Mouse (Mus musculus): ENCODE measurements around the gene Tbl2. TPM values are rescaled to one million over a fixed set of nuclear protein-coding genes. Genes with fewer than 3 reads are reported as not detected.

Gene Tbl2
- total RNA-seq (2022), result 10 to 100 TPM in 1 of 4 experiments, 1 to 10 TPM in 3; 8.5 to 12.2 (median 8.9) TPM

DNA sequence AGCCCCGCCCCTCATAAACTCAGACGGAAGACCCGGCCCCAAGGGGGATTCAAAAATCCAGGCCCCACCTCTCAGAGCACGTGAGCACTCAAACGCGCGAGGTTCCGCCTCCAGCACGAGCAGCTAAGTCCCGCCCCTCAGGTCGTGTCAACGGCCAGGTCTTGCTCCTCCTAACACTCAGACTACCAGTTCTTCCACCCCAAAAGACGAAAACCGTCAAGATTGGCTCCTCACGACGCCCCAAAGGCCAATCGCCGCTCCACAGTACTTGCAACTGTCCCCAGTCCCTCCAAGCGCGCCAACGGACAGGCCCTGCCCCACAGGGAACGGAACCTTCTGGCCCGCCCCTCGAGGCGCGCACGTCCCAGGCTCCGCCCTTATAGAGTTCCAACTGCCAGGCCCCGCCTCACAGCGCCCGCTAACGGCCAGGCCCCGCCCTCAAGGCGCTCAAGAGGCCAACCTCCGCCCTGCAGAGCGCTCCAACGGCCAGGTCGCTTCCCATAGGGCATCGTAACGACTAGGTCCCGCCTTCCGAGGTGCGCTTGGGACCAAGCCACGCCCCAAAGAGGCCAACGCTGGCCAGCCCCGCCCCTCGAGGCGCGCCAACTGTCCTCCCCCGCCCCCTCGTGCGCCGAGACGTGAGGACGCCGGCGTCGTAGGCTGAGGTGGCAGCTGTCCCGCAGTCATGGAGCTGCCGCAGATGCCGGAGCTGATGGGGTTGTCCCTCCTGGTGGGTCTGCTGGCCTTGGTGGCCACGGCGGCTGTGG is at the start of gene Tbl2:
TSS of gene Tbl2 (plus strand) at position 605 of the 767 bp plus-strand sequence.
- DNase-seq (ENCODE audit: low spot score in 2 of 2), result peak; percentile 97 to 99

GRCm38 (mm10) chr5:135100981-135101380 is 48.5 kb upstream of the Tbl2 start:
- DNase-seq (ENCODE audit: low spot score in 2 of 2), result no peak

- no peak for DNase-seq (ENCODE audit: low spot score in 2 of 2)
These were observed 45.3 kb upstream of the Tbl2 start for GRCm38 (mm10) chr5:135103999-135104660.

GRCm38 (mm10) chr5:135106758-135107256 is 42.6 kb upstream of the Tbl2 start:
- peak; percentile 85 to 92 for DNase-seq (ENCODE audit: low spot score in 2 of 2)

GRCm38 (mm10) chr5:135107521-135108501 is 41.6 kb upstream of the Tbl2 start:
- DNase-seq (ENCODE audit: low spot score in 2 of 2), result peak; percentile 92

GRCm38 (mm10) chr5:135109017-135109416 is 40.4 kb upstream of the Tbl2 start:
- DNase-seq (ENCODE audit: low spot score in 2 of 2), result no peak

- DNase-seq (ENCODE audit: low spot score in 2 of 2), result peak in 1 of 2 experiments; percentile 36
These were observed 40.0 kb upstream of the Tbl2 start for GRCm38 (mm10) chr5:135109426-135109825.

DNA sequence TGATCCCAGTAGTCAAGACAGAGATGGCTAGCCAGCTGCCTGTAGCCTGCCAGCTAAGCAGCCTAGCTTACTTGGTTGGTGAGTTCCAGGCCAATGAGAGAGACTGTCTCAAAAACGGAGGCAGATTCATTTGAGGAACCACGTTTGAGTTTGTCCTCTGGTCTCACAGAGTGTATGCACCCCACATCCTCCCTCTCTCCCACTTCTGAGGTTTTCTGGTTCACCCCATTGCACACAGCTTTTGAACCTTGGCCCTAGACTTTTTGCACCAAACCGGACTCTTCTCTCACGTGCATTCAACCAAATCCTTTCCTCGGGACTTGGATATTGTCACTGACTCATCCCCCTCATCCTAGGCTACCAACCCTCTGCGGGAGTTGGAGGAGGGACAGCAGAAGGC is 39.5 kb upstream of the Tbl2 start:
- DNase-seq (ENCODE audit: low spot score in 2 of 2), result no peak

DNA sequence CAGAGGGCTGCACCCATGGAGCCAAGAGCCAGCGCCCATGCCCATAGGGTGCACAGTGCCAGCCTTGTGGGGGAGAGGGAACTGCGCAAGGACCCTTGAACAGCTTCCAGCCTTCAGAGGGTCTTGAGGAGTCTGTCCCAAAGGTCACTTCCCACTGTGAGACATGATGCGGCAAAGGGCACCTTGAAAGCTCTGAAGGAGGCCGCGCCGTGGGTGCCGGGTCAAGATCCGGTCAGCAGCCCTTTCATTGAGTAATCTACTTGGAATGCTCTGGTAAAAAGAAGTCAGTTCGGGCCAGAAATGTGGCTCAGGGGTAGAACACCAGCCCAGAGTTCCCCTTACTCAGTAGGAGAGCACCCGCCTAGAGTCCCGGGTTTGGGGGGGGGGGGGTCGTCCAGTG is 35.7 kb upstream of the Tbl2 start:
- no peak for DNase-seq (ENCODE audit: low spot score in 2 of 2)

GRCm38 (mm10) chr5:135115241-135115640 is 34.2 kb upstream of the Tbl2 start:
- DNase-seq (ENCODE audit: low spot score in 2 of 2), result no peak

DNA sequence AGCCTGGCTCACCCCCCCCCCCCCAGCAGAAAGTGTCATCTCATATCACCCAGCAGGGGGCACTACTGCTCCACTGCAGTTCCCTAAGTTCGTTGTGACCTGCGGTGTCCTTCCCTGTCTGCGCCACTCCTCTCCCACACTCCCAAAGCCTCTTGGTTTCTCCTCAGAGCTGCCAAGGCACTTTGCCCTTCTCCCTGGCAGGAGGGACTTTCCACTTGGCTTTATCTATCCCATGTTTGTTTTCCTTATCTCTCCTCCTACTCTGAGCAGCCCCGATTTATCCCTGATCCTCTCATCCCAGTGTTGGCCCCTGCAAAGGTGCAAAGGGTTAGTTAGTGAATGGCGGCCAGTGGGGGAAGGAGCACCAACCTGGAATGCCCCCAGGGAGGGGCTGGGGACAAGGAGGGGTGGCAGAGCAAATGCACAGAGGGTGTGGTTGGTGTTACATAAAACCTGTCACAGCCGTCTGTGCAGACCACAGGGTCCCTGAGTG is 30.8 kb upstream of the Tbl2 start:
- peak in 1 of 2 experiments; percentile 52 for DNase-seq (ENCODE audit: low spot score in 2 of 2)

DNA sequence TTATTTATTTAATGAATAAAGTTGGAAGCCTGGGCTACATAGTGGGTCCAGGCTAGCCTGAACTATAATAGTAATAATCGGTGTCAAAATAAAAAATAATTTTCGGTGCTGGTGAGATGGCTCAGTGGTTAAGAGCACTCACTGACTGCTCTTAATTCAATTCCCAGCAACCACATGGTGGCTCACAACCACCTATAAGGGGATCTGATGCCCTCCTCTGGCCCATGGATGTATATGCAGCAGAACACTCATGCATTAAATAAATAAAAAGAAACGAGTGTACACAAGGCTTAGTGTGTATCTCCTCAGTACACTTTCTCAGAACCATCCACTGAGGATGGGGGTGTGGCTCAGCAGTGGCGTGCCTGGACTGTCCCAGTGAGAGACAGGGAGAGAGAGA is 28.7 kb upstream of the Tbl2 start:
- no peak for DNase-seq (ENCODE audit: low spot score in 2 of 2)

DNA sequence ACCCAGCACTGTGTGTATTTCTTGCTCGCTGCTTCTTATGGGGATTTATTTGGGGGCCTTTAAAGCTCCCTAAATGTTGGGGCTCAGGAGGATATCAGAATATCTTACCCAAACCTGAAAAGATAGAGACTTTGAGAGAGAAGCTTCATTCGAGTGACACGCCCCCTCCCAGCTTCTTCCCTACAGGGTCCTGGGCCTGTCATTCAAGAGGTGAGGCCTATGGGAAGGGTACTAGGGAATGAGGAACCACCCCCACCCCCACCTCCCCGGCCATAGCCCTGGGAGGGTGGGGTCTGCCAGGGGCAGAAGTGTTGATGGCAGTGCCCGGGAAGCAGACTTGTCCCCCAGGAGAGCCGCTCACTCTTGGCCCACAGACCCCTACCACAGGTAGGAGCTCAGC is 23.3 kb upstream of the Tbl2 start:
- no peak for DNase-seq (ENCODE audit: low spot score in 2 of 2)

- DNase-seq (ENCODE audit: low spot score in 2 of 2), result no peak
These were observed 21.8 kb upstream of the Tbl2 start for GRCm38 (mm10) chr5:135127669-135128068.

DNA sequence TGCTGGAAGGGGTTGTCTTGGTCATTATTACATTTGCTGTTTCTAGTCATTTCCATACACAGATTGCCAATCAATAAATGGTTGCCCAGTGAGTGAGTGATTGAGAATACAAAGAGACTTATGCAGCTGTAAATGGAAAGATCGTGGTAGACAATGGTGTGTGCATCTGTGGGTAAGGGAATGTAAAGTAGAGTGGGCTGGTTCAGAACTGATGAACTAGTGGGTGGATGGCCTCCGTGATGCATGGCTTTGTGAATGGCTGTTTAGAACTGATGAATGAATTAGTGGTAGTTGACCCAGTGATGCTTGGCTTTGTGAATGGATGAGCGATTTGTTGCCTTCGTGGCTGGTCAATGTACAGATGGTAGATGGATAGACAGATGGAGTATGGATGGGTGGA is 19.7 kb upstream of the Tbl2 start:
- no peak for DNase-seq (ENCODE audit: low spot score in 2 of 2)

GRCm38 (mm10) chr5:135133736-135134405 is 15.6 kb upstream of the Tbl2 start:
- no peak for DNase-seq (ENCODE audit: low spot score in 2 of 2)

- DNase-seq (ENCODE audit: low spot score in 2 of 2), result no peak
These were observed 14.9 kb upstream of the Tbl2 start for GRCm38 (mm10) chr5:135134534-135134933.

DNA sequence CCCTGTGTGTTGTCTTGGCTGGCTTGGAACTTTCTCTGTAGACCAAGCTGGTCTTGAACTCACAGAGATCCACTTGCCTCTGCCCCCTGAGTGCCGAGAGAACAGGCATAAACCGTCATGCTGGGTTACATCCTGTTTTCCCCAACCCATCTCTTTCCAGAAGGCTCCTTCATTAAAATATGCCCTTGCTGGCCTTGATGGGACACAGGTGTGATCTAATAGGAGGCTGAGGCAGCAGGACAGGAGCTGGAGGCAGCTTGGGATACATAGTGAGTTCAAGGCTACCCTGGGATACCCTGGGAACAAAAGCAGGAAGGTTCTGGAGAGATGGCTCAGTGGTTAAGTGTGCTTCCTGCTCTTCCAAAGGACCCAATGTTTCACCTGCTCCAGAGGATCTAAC is 9.6 kb upstream of the Tbl2 start:
- no peak for DNase-seq (ENCODE audit: low spot score in 2 of 2)

DNA sequence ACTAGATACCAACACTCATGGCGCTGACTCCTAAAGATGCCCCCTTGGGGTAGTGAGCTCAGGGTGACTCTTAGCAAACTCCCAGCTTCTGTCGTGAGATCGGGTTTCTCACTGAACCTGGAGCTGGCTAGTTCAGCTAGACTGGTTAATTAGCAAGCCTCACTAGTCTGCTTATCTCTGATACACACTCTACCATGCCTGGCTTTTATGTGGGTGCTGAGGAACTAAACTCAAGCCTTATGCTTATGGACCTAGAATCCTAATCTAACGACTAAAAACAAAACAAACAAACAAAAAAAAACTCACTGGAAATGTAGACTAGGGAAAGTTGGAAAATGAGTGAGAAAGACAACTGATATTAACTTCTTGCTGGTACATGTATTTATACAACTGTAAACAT is 5.0 kb upstream of the Tbl2 start:
- DNase-seq (ENCODE audit: low spot score in 2 of 2), result no peak

- DNase-seq (ENCODE audit: low spot score in 2 of 2), result no peak
These were observed 3.9 kb upstream of the Tbl2 start for GRCm38 (mm10) chr5:135145532-135145931.

- DNase-seq (ENCODE audit: low spot score in 2 of 2), result no peak
These were observed 3.5 kb upstream of the Tbl2 start for GRCm38 (mm10) chr5:135145955-135146354.
